Mouse (Mus musculus): Measurements from ENCODE around the gene Asb2. TPM values are rescaled to one million over a fixed set of nuclear protein-coding genes. Genes with fewer than 3 reads are reported as not detected.

Asb2 gene
- polyA plus RNA-seq, 1 experiment from 2014 or later: 0.81 TPM

GRCm38 (mm10) chr12:103311921-103312320 is 43.9 kb downstream of the Asb2 start:
- Histone ChIP-seq H3K36me3 (replicated peaks) (no peaks in the 10 kb centered on the region), H3K4me3 (no peak overlapping the region), H3K4me1 (peaks cover 44% of the 10 kb centered on the region), H3K4me2 (no peak overlapping the region), H3K9ac (no peak overlapping the region), H3K27ac (no peak overlapping the region), H3K27me3 (replicated peaks) (peaks cover 7% of the 10 kb centered on the region; the same call in 1 of the 2 replicates), H3K9me3 (no peaks in the 10 kb centered on the region)
- WGBS: 66% methylated on average over 8 of the region's 8 CpGs
- no peak for ATAC-seq (replicated peaks)

DNA sequence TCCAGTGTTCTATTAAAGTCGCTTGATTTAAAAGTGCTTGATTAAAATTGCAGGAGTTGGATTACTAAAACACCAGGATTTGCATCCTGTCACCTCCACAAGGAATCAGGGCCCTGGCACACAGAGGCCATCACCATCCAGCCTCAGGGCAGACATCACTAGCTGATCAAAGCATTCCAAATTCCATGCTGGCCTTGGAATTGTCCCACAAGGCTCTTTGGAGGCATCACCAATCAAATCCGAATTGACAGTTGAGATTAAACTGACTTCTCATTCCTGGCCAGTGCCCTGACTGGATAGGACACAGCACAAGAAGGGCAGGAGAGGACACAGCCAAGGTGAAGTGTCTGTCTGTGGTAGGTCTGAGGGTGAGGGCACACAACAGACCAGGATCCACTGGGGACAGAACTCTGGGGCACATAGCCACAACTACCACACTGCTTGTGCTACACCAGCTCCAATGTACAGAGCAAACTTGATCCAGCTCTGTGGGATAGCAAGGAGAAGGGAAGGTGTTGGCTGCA is 45.0 kb downstream of the Asb2 start, which contains the start of gene Fam181a:
Gene Fam181a, plus strand, starts transcription at position 232 of the 524 bp plus-strand sequence.
- H3K9ac ChIP-seq: no peak within 1 kb of the TSS
- 78% methylated on average over 2 of the region's 2 CpGs for WGBS
- no peaks in the 10 kb centered on the region for H3K9me3 ChIP-seq
- no peak within 1 kb of the TSS for H3K4me2 ChIP-seq
- no peak for ATAC-seq (replicated peaks)
- H3K36me3 ChIP-seq (replicated peaks): no peaks in the 10 kb centered on the region
- no peak within 1 kb of the TSS for H3K4me3 ChIP-seq
- H3K27ac ChIP-seq: no peak within 1 kb of the TSS
- peaks cover 5% of the 10 kb centered on the region; the same call in 1 of the 2 replicates for H3K27me3 ChIP-seq (replicated peaks)
- peaks cover 36% of the 10 kb centered on the region for H3K4me1 ChIP-seq

- no peak overlapping the region for H3K4me3 ChIP-seq
- WGBS: 20% methylated on average over 3 of the region's 3 CpGs
- no peaks in the 10 kb centered on the region for H3K9me3 ChIP-seq
- no peak overlapping the region for H3K27ac ChIP-seq
- no peaks in the 10 kb centered on the region for H3K27me3 ChIP-seq (replicated peaks)
- H3K36me3 ChIP-seq (replicated peaks): no peaks in the 10 kb centered on the region
- no peak for ATAC-seq (replicated peaks)
- no peak overlapping the region for H3K9ac ChIP-seq
- H3K4me1 ChIP-seq: no peaks in the 10 kb centered on the region
- H3K4me2 ChIP-seq: no peak overlapping the region
These were observed 49.1 kb downstream of the Asb2 start for GRCm38 (mm10) chr12:103306720-103307119.

- H3K9ac ChIP-seq: no peak overlapping the region
- H3K36me3 ChIP-seq (replicated peaks): no peaks in the 10 kb centered on the region
- H3K4me3 ChIP-seq: no peak overlapping the region
- WGBS: 32% methylated on average over 2 of the region's 2 CpGs
- no peaks in the 10 kb centered on the region for H3K9me3 ChIP-seq
- no peak overlapping the region for H3K4me2 ChIP-seq
- H3K27ac ChIP-seq: no peak overlapping the region
- ATAC-seq (replicated peaks): peak; percentile 71
- H3K27me3 ChIP-seq (replicated peaks): no peaks in the 10 kb centered on the region
- no peaks in the 10 kb centered on the region for H3K4me1 ChIP-seq
These were observed 49.6 kb downstream of the Asb2 start for GRCm38 (mm10) chr12:103306224-103306623.

DNA sequence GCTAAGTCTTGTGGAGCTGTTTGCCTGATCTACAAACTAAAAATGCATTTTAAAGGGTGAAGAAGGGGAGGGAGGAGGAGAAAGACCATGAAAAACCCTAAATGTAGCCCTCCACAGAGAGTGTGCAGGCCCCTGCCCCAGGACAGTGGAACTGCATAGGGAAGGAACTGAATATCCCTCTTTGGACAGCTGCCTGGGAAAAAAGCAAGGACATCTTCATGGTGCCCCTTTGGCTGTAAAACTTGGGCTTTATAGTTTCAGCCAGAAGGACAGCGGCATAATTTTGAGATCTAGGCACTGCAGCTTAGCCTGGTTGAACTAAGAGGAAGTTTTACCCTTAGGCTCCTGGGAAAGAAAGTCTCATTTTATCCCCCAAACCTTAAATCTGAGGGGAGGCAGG is 52.8 kb downstream of the Asb2 start:
- H3K4me2 ChIP-seq: no peak overlapping the region
- ATAC-seq (replicated peaks): no peak
- no peak overlapping the region for H3K9ac ChIP-seq
- no peaks in the 10 kb centered on the region for H3K36me3 ChIP-seq (replicated peaks)
- H3K4me3 ChIP-seq: no peak overlapping the region
- no peak overlapping the region for H3K27ac ChIP-seq
- H3K4me1 ChIP-seq: no peaks in the 10 kb centered on the region
- WGBS: 100% methylated on average over 1 of the region's 1 CpGs
- no peaks in the 10 kb centered on the region for H3K9me3 ChIP-seq
- no peaks in the 10 kb centered on the region for H3K27me3 ChIP-seq (replicated peaks)

- H3K4me3 ChIP-seq: no peak overlapping the region
- no peak overlapping the region for H3K4me2 ChIP-seq
- H3K27me3 ChIP-seq (replicated peaks): no peaks in the 10 kb centered on the region
- H3K9ac ChIP-seq: no peak overlapping the region
- no peaks in the 10 kb centered on the region for H3K9me3 ChIP-seq
- H3K4me1 ChIP-seq: no peaks in the 10 kb centered on the region
- no peaks in the 10 kb centered on the region for H3K36me3 ChIP-seq (replicated peaks)
- 44% methylated on average over 2 of the region's 2 CpGs for WGBS
- no peak overlapping the region for H3K27ac ChIP-seq
- ATAC-seq (replicated peaks): no peak
These were observed 54.2 kb downstream of the Asb2 start for GRCm38 (mm10) chr12:103301645-103302044.

DNA sequence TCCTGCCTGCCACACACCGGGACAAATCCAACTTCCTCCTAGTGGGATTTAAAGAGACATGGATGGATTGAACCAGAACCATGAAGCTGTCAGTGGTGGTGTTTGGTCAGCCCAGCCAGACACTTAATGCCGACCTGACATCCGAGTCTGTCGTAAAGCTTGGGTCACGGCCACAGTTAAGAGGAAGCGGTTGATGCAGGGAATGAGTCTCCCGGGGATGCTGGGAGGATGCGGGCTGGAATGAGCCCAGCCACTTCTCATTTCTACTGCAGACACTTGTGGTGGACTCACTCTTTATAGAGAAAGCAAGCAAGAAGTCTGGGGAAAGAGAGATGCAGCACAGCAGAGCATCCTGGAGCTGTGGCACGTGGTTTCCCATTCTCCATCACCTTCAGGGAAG is 55.3 kb downstream of the Asb2 start:
- Histone ChIP-seq H3K4me1 (0 out of 2 replicates have a peak, but pooled peaks cover 6% of the 10 kb centered on the region), H3K9me3 (no peaks in the 10 kb centered on the region), H3K4me2 (no peak overlapping the region), H3K27me3 (replicated peaks) (no peaks in the 10 kb centered on the region), H3K36me3 (replicated peaks) (no peaks in the 10 kb centered on the region), H3K9ac (no peak overlapping the region), H3K4me3 (no peak overlapping the region), H3K27ac (no peak overlapping the region)
- 79% methylated on average over 9 of the region's 9 CpGs for WGBS
- ATAC-seq (replicated peaks): no peak

DNA sequence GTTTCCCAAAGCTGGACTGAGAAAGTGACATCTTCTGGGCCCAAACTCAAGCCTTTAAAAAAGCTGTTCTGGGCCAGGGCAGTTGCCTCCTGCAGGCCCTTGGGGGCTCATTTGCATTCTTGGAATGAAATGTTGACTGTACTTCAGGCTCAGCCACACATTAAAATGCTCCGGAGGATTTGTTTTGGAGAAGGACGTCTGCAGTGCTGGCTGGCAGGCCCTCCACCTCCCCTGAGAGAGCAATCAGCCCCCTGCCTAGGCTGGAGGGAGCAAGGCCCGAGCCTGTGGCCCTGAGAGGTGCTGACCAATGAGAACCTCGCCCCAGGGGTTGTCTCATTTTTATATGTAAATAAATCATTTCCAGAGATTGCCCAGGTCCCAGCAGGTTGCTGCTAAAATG is 59.5 kb downstream of the Asb2 start:
- 0 out of 2 replicates have a peak, but pooled peaks cover 6% of the 10 kb centered on the region for H3K4me1 ChIP-seq
- no peak overlapping the region for H3K4me3 ChIP-seq
- H3K4me2 ChIP-seq: no peak overlapping the region
- no peaks in the 10 kb centered on the region for H3K27me3 ChIP-seq (replicated peaks)
- no peaks in the 10 kb centered on the region for H3K9me3 ChIP-seq
- H3K27ac ChIP-seq: no peak overlapping the region; the same call in 1 of the 2 replicates
- WGBS: 15% methylated on average over 4 of the region's 4 CpGs
- no peak overlapping the region for H3K9ac ChIP-seq
- ATAC-seq (replicated peaks): no peak
- no peaks in the 10 kb centered on the region for H3K36me3 ChIP-seq (replicated peaks)

GRCm38 (mm10) chr12:103292366-103292765 is 63.4 kb downstream of the Asb2 start:
- H3K27ac ChIP-seq: no peak overlapping the region

GRCm38 (mm10) chr12:103287276-103287675 is 68.5 kb downstream of the Asb2 start:
- Histone ChIP-seq H3K36me3 (replicated peaks) (no peaks in the 10 kb centered on the region), H3K4me2 (no peak overlapping the region), H3K9ac (no peak overlapping the region), H3K9me3 (no peaks in the 10 kb centered on the region), H3K27me3 (replicated peaks) (no peaks in the 10 kb centered on the region), H3K4me3 (no peak overlapping the region), H3K27ac (no peak overlapping the region), H3K4me1 (no peaks in the 10 kb centered on the region)
- no peak for ATAC-seq (replicated peaks)
- WGBS: 65% methylated on average over 4 of the region's 4 CpGs

More at GRCm38 (mm10) chr12:103292366-103292765, 63.4 kb downstream of the Asb2 start:
- Histone ChIP-seq H3K4me2 (no peak overlapping the region), H3K4me3 (no peak overlapping the region), H3K4me1 (0 out of 2 replicates have a peak, but pooled peaks cover 6% of the 10 kb centered on the region), H3K9me3 (no peaks in the 10 kb centered on the region), H3K27me3 (replicated peaks) (no peaks in the 10 kb centered on the region), H3K36me3 (replicated peaks) (no peaks in the 10 kb centered on the region), H3K9ac (no peak overlapping the region)
- 94% methylated on average over 3 of the region's 3 CpGs for WGBS
- ATAC-seq (replicated peaks): no peak

DNA sequence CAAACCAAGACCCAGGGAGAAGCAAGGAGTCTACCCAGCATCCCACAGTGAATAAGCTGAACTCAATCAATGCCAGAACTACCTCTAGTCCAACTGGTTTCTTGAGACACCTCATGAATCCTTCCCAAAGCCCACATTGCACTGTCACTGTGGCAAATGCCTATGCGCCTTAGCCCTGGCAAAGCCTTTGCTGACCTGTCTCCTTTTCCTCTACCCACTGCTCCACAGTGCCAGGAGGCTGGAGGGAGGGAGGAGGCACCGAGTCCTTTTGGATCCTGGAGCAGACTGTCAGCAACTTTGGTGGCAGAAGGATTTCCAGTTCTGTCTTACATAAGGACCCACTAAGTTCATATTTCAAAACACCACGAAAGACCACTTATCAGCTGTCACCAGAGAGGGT is 72.4 kb downstream of the Asb2 start:
- no peak for ATAC-seq (replicated peaks)
- H3K27me3 ChIP-seq (replicated peaks): no peaks in the 10 kb centered on the region
- 91% methylated on average over 3 of the region's 3 CpGs for WGBS

DNA sequence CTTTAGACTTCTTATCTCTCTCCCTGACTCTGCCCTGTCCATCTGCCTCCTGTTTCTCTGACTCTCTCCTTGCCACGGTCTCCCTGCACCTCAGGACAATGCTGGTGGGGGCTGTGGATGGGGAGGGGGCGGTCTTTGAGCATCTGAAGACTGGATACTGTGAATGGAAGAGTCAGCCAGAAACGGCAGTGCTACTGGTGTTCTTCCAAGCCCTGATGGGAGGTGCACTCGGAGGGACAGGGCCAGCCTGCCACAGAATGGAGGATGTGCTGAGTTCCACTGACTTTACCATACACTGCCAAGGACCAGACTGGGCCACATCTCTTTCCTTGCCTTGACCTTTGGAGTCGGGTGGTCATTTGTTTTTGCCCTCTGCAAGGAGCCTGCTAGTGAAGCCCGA is 72.9 kb downstream of the Asb2 start:
- H3K9me3 ChIP-seq: no peaks in the 10 kb centered on the region
- no peaks in the 10 kb centered on the region for H3K27me3 ChIP-seq (replicated peaks)
- H3K9ac ChIP-seq: no peak overlapping the region
- no peaks in the 10 kb centered on the region for H3K36me3 ChIP-seq (replicated peaks)
- no peak overlapping the region for H3K4me3 ChIP-seq
- H3K4me1 ChIP-seq: no peaks in the 10 kb centered on the region
- ATAC-seq (replicated peaks): no peak
- H3K4me2 ChIP-seq: no peak overlapping the region
- WGBS: 67% methylated on average over 6 of the region's 6 CpGs
- no peak overlapping the region for H3K27ac ChIP-seq

More for the DNA sequence above, 72.4 kb downstream of the Asb2 start:
- H3K9me3 ChIP-seq: no peaks in the 10 kb centered on the region
- no peak overlapping the region for H3K9ac ChIP-seq
- no peaks in the 10 kb centered on the region for H3K36me3 ChIP-seq (replicated peaks)
- no peak overlapping the region for H3K27ac ChIP-seq
- no peak overlapping the region for H3K4me3 ChIP-seq
- H3K4me1 ChIP-seq: no peaks in the 10 kb centered on the region
- no peak overlapping the region for H3K4me2 ChIP-seq

- ATAC-seq (replicated peaks): no peak
- H3K4me1 ChIP-seq: no peaks in the 10 kb centered on the region
- no peaks in the 10 kb centered on the region for H3K9me3 ChIP-seq
- H3K27ac ChIP-seq: no peak overlapping the region
- no peak overlapping the region for H3K4me3 ChIP-seq
- no peak overlapping the region for H3K4me2 ChIP-seq
- H3K9ac ChIP-seq: no peak overlapping the region
- 85% methylated on average over 4 of the region's 4 CpGs for WGBS
- H3K27me3 ChIP-seq (replicated peaks): no peaks in the 10 kb centered on the region
- no peaks in the 10 kb centered on the region for H3K36me3 ChIP-seq (replicated peaks)
These were observed 73.9 kb downstream of the Asb2 start for GRCm38 (mm10) chr12:103281912-103282311.

Measured in midbrain, embryonic 15.5 days (tissue).